Mouse (Mus musculus): Measurements from ENCODE around the gene Rab26.

DNA sequence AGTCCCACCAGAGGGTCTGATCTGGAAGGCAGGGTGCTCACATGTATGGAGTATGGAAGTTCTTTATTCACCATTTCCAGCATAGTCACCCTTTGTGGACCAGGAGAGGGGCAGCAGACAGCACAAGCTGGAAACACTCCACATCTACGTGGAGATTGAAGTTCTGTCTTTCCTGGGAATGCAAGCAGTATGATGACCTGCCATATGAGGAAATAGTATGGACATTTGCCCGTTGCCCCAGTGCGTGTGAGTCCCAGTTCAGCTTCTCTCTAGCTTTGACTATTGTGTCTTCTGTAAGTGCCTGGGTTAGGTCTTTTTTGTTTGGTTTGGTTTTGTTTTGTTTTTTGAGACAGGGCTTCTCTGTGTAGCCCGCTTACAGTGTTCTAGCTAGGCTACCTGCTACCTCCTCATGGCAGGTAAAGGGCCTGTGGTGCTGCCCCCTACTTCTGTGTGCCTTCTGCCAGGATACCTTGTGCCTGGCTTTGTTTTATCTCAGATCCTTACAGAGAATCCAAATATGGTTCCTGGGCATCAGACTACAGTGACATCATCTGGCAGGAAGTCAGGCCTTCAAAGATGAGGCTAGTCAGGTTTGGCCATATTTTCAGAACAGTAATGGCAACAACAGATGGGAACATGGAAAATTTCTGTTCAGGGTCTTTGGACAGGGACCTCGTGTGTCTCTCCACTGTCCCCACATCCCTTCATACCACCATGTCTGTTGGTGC is 26.5 kb upstream of the Rab26 start:
- TF ChIP-seq CTCF (conservative IDR thresholded peaks at IDR 0.05 in 1 of 2, IDR thresholded peaks at IDR 0.05 in 1 of 2; ENCODE audit: low read depth in 2 of 2, low read length in 2 of 2) (no peak), POLR2A (IDR thresholded peaks at IDR 0.05; ENCODE audit: low read depth, low read length) (no peak), CHD2 (IDR thresholded peaks at IDR 0.05; ENCODE audit: low read length) (no peak), ZKSCAN1 (IDR thresholded peaks at IDR 0.05; ENCODE audit: borderline replicate concordance, low read depth, low read length) (no peak), JUN (IDR thresholded peaks at IDR 0.05; ENCODE audit: insufficient read depth, low read depth, low read length) (no peak), GABPA (IDR thresholded peaks at IDR 0.05; ENCODE audit: insufficient replicate concordance, low read depth, low read length) (no peak), E2F4 (IDR thresholded peaks at IDR 0.05; ENCODE audit: insufficient replicate concordance, low read depth, low read length) (no peak), MEF2A (IDR thresholded peaks at IDR 0.05; ENCODE audit: borderline replicate concordance, low read depth, low read length) (no peak)
